Mouse (Mus musculus): ENCODE results near the gene Capzb. TPM values are rescaled to one million over a fixed set of nuclear protein-coding genes. Genes with fewer than 3 reads are reported as not detected.
A peak's percentile ranks its signal among the peaks of the same experiment; 100 is the strongest.

Gene Capzb
- total and polyA plus RNA-seq, 3 experiments = 86.4 to 388 (median 160) TPM

- TF ChIP-seq USF2 (conservative IDR thresholded peaks at IDR 0.05; ENCODE audit: low read depth, low read length) = no peak
- TF ChIP-seq ELF1 (IDR thresholded peaks at IDR 0.05; ENCODE audit: low read depth, low read length) = peak; percentile 40; the same call in 1 of the 2 replicates
- no peak for TF ChIP-seq ZKSCAN1 (IDR thresholded peaks at IDR 0.05; ENCODE audit: borderline replicate concordance, low read depth, low read length)
- TF ChIP-seq IRF4 (IDR thresholded peaks at IDR 0.05; ENCODE audit: low read depth, low read length) = peak; percentile 90
- peak; percentile 67; the same call in 1 of the 2 replicates for TF ChIP-seq MXI1 (IDR thresholded peaks at IDR 0.05; ENCODE audit: low read depth, low read length)
These were observed 66.1 kb downstream of the Capzb start (continued) for GRCm38 (mm10) chr4:139258621-139259301.

GRCm38 (mm10) chr4:139259302-139259871 lies 66.7 kb downstream of the Capzb start:
- H3K4me3 ChIP-seq (replicated peaks in 1 of 3; ENCODE audit: low read depth in 2 of 3, low read length in 2 of 3, poor library complexity in 1 of 3) = no peak overlapping the region
- peaks cover 75 to 94% of the 10 kb centered on the region in 2 experiments for H3K36me3 ChIP-seq (replicated peaks in 1 of 2; ENCODE audit: control insufficient read depth in 1 of 2, insufficient read depth in 1 of 2, low read length in 1 of 2)
- H3K4me2 ChIP-seq (ENCODE audit: insufficient read depth, low read depth, poor library complexity, severe bottlenecking) = peak overlapping the region; percentile 33
- in situ Hi-C loops (cut with MboI; ENCODE audit: low pct_ligation_motif_present, low pct_unique_long_range_greater_than_20kb, low sequenced_read_pairs) (loop anchor here (10.0 kb wide), 1 partner anchor 175 kb away; no protein-coding TSS in a partner anchor), dilution Hi-C loops (cut with MboI; ENCODE audit: extremely low pct_ligation_motif_present, extremely low pct_unique_long_range_greater_than_20kb, low sequenced_read_pairs) (no loop called here)
- no peak for DNase-seq (ENCODE audit: extremely low read depth)
- H3K9ac ChIP-seq (ENCODE audit: insufficient read depth, low read depth) = no peak overlapping the region
- H3K79me2 ChIP-seq (replicated peaks; ENCODE audit: control insufficient read depth, extremely low read depth, insufficient read depth, poor library complexity, severe bottlenecking) = no peaks in the 10 kb centered on the region; the same call in 1 of the 2 replicates
- H3K4me1 ChIP-seq (ENCODE audit: control insufficient read depth in 1 of 2, insufficient read depth in 2 of 2) = peaks cover 22 to 34% of the 10 kb centered on the region in 2 experiments
- H3K9me3 ChIP-seq (replicated peaks; ENCODE audit: low read length) = no peaks in the 10 kb centered on the region
- peak overlapping the region; percentile 73 for H3K27ac ChIP-seq (ENCODE audit: insufficient read depth, low read depth)
- no peak for TF ChIP-seq SMC3 (IDR thresholded peaks at IDR 0.05; ENCODE audit: low read depth, low read length)
- TF ChIP-seq USF2 (conservative IDR thresholded peaks at IDR 0.05; ENCODE audit: low read depth, low read length) = no peak
- TF ChIP-seq BHLHE40 (IDR thresholded peaks at IDR 0.05; ENCODE audit: low read depth, low read length) = no peak
- TF ChIP-seq HCFC1 (IDR thresholded peaks at IDR 0.05; ENCODE audit: low read depth, low read length) = no peak
- no peak for TF ChIP-seq TCF12 (IDR thresholded peaks at IDR 0.05; ENCODE audit: low read depth, low read length)
- TF ChIP-seq USF1 (IDR thresholded peaks at IDR 0.05; ENCODE audit: low read depth, low read length) = no peak
- TF ChIP-seq ZMIZ1 (IDR thresholded peaks at IDR 0.05; ENCODE audit: low read depth, low read length) = no peak
- no peak for TF ChIP-seq NELFE (IDR thresholded peaks at IDR 0.05; ENCODE audit: low read depth, low read length)
- TF ChIP-seq GABPA (IDR thresholded peaks at IDR 0.05; ENCODE audit: insufficient replicate concordance, low read depth, low read length) = no peak
- no peak for TF ChIP-seq MYC (IDR thresholded peaks at IDR 0.05; ENCODE audit: low read depth, low read length)
- no peak for TF ChIP-seq MAX (IDR thresholded peaks at IDR 0.05; ENCODE audit: low read length)
- no peak for TF ChIP-seq TBP (conservative IDR thresholded peaks at IDR 0.05; ENCODE audit: low read depth, low read length)
- TF ChIP-seq JUND (conservative IDR thresholded peaks at IDR 0.05; ENCODE audit: low read depth, low read length) = no peak
- TF ChIP-seq UBTF (IDR thresholded peaks at IDR 0.05; ENCODE audit: low read depth, low read length) = no peak
- TF ChIP-seq ZC3H11A (IDR thresholded peaks at IDR 0.05; ENCODE audit: low read depth, low read length) = no peak
- no peak for TF ChIP-seq EP300 (IDR thresholded peaks at IDR 0.05; ENCODE audit: low read length)
- no peak for TF ChIP-seq JUN (IDR thresholded peaks at IDR 0.05; ENCODE audit: insufficient read depth, low read depth, low read length)
- no peak for TF ChIP-seq MAZ (IDR thresholded peaks at IDR 0.05; ENCODE audit: low read depth, low read length)
- no peaks in the 10 kb centered on the region for H3K27me3 ChIP-seq (replicated peaks)
